Comparison of ENCODE assay signal across 9 mouse cellular contexts in genomic region chr13:38342598-38342997, GRCm38 (mm10). TPM values are rescaled to one million over a fixed set of nuclear protein-coding genes. Genes with fewer than 3 reads are reported as not detected.
A peak's percentile ranks its signal among the peaks of the same experiment; 100 is the strongest.
DNase-seq lines count a peak whose midpoint lies in the region; ATAC-seq and TF ChIP-seq lines count a peak whose summit lies in the region.
"Had no signal": no experiment of that assay in that cellular context is flagged by ENCODE, and none has a peak within 500 bp of the region (broad histone marks: within the 10 kb centered on the region; RNA-seq: fewer than 3 reads in every experiment).

No protein-coding gene starts in this region.

- TF ChIP-seq POLR2A in brain, embryonic 14.5 days (IDR thresholded peaks at IDR 0.05; ENCODE audit: borderline replicate concordance, extremely low read depth, insufficient read depth, insufficient read length, poor library complexity, severe bottlenecking) = no peak

- peak; percentile 48 for DNase-seq in layer of hippocampus, adult 11-12 months (ENCODE audit: low spot score)
- no peak for DNase-seq in layer of hippocampus, adult 9-10 months (ENCODE audit: low spot score)
- DNase-seq in MN1 (ENCODE audit: low spot score) = peak; percentile 15
- peak; percentile 66 for DNase-seq in brain, embryonic 14.5 days (ENCODE audit: low read depth)
- peak; percentile 59 to 66 for DNase-seq in gastrocnemius, postnatal 36 days
- DNase-seq in limb, embryonic 11.5 days (ENCODE audit: low spot score) = peak; percentile 81
- DNase-seq in right cerebral cortex, postnatal 4 days = peak; percentile 63

- no peaks in the 10 kb centered on the region; the same call in 1 of the 2 replicates for H3K9me3 ChIP-seq in limb, embryonic 11.5 days (ENCODE audit: control insufficient read depth, low read length)
- H3K9me3 ChIP-seq: limb, embryonic 15.5 days had no signal

- intact Hi-C loops in gastrocnemius, postnatal 36 days (cut with DNase I) = loop anchor here (2.0 to 5.0 kb wide), 3 partner anchors 95 to 255 kb away; no protein-coding TSS in a partner anchor

- peaks cover 38% of the 10 kb centered on the region for H3K27me3 ChIP-seq in limb, embryonic 11.5 days (ENCODE audit: control insufficient read depth, insufficient read depth, low read length)

- no peak overlapping the region for H3K4me3 ChIP-seq in limb, embryonic 11.5 days (ENCODE audit: low read depth, low read length)
- H3K4me3 ChIP-seq: limb, embryonic 15.5 days had no signal

- no peak for ATAC-seq in limb, embryonic 11.5 days (ENCODE audit: insufficient number of reproducible peaks, low FRiP score, low TSS enrichment, low read depth)
- no peak for ATAC-seq in granulocyte monocyte progenitor cell, adult 5-6 weeks (replicated peaks; ENCODE audit: poor library complexity, severe bottlenecking)

- peak; percentile 66; the same call in 1 of the 2 replicates for TF ChIP-seq CTCF in brain, embryonic 14.5 days (IDR thresholded peaks at IDR 0.05; ENCODE audit: borderline replicate concordance, extremely low read depth, insufficient read depth, insufficient read length)

- no peak overlapping the region for H3K4me2 ChIP-seq in limb, embryonic 11.5 days (ENCODE audit: low read depth, severe bottlenecking)
- H3K4me2 ChIP-seq: limb, embryonic 15.5 days had no signal

- peaks cover 15% of the 10 kb centered on the region for H3K4me1 ChIP-seq in limb, embryonic 11.5 days (ENCODE audit: control insufficient read depth, insufficient read depth, low read length)

- WGBS in limb, embryonic 11.5 days = 26% methylated on average over 7 of the region's 7 CpGs

- no peaks in the 10 kb centered on the region for H3K36me3 ChIP-seq in limb, embryonic 11.5 days (ENCODE audit: control insufficient read depth, insufficient read depth, low read length)
- H3K36me3 ChIP-seq: limb, embryonic 15.5 days had no signal

- no peak overlapping the region for H3K9ac ChIP-seq in limb, embryonic 11.5 days (ENCODE audit: low read length)
- H3K9ac ChIP-seq: limb, embryonic 15.5 days had no signal

- H3K27ac ChIP-seq in limb, embryonic 11.5 days (replicated peaks; ENCODE audit: low read depth, low read length) = no peak overlapping the region
- H3K27ac ChIP-seq: limb, embryonic 15.5 days had no signal

RNA-seq across cellular contexts. Expression of gene Bmp6, which starts 2.3 kb away (rescaled TPM):
- 8.2 and 12.8 TPM in 2 replicates for polyA plus RNA-seq in brain, embryonic 14.5 days (2012; rRNA removed)
- 10 to 100 TPM in 1 of 2 experiments, 1 to 10 TPM in 1; 9.3 to 10.3 TPM for total RNA-seq in gastrocnemius, postnatal 36 days (2021)
- 0.47 and 0.52 TPM in 2 replicates for polyA plus RNA-seq in limb, embryonic 11.5 days (2014; fragmentation: Nextera tagmentation; extraction: Ambion mirVana)
- total RNA-seq in granulocyte monocyte progenitor cell, adult 5-6 weeks (2014; fragmentation: Nextera tagmentation) = not detected in 2 replicates
- total RNA-seq in granulocyte monocyte progenitor cell, adult 5-6 weeks (2017) = not detected in 2 replicates

Comparison
In these comparisons a context has a peak if more than half of its experiments do, and no peak if none do; other contexts are left out.
1. RNA of gene Bmp6, which starts 2.3 kb away (total RNA-seq): 9.3 to 10.3 TPM in gastrocnemius, postnatal 36 days; not detected in granulocyte monocyte progenitor cell, adult 5-6 weeks; every median in the first group is over 10 times any median in the second.